Mouse (Mus musculus) G1E (cell line): ENCODE data around the gene Cebpb.

Experiments
- CTCF ChIP-seq: IDR thresholded peaks from 2 replicates; pipeline ENCODE4 v1.5.1; 2012; ENCODE audit warnings: low read depth, low read length, inconsistent platforms, mixed read lengths
- GATA1 ChIP-seq: IDR thresholded peaks from 2 replicates; pipeline ENCODE4 v1.6.1; 2012; ENCODE audit warnings: borderline replicate concordance, low read length, inconsistent platforms, mixed read lengths
- TAL1 ChIP-seq: conservative IDR thresholded peaks from 2 replicates; pipeline ENCODE4 v1.6.1; 2012; ENCODE audit warnings: low read depth, low read length, inconsistent platforms, mixed read lengths

GRCm38 (mm10) chr2:167665972-167666713 is 22.6 kb upstream of the Cebpb start:
- TF ChIP-seq CTCF (no peak), GATA1 (no peak), TAL1 (no peak)
